Mouse (Mus musculus): ENCODE measurements around the gene Olfr161. TPM values are rescaled to one million over a fixed set of nuclear protein-coding genes. Genes with fewer than 3 reads are reported as not detected.

Gene Olfr161
- 0.02 TPM for polyA plus RNA-seq (2017; shearing (Covaris generic))

DNA sequence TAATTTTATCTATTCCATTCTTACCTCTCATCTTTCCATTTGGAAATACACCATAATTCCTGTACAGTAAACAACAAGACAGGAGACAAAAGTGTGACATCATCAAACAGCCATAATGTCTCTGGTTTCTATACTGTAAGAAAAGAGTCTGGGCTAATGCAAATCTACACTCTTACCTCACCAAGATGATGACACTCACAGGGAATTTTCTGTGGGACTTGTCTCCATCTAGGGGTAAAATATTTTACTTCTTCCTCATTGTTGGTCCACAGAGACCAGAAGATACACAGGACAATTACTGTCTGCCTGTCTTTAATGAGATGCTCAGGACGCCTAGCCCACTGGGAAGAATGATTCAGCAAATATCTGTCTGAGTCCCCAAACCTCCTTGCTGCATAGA, at the start of gene Olfr161:
Olfr161 (plus strand) TSS at position 352 of the 400 bp plus-strand sequence.

Other genes with a start within 250 kb of the Olfr161 start
- gene Mefv, start 127.1 kb downstream of the Olfr161 start, polyA plus RNA-seq (2017; shearing (Covaris generic)): not detected
- gene Zfp263, start 153.1 kb downstream of the Olfr161 start, polyA plus RNA-seq (2017; shearing (Covaris generic)): 66.1 TPM
- 0.13 TPM for gene Olfr15, start 239.8 kb downstream of the Olfr161 start, polyA plus RNA-seq (2017; shearing (Covaris generic))